Comparison of ENCODE assay signal across 22 mouse cellular contexts in the genomic region with DNA sequence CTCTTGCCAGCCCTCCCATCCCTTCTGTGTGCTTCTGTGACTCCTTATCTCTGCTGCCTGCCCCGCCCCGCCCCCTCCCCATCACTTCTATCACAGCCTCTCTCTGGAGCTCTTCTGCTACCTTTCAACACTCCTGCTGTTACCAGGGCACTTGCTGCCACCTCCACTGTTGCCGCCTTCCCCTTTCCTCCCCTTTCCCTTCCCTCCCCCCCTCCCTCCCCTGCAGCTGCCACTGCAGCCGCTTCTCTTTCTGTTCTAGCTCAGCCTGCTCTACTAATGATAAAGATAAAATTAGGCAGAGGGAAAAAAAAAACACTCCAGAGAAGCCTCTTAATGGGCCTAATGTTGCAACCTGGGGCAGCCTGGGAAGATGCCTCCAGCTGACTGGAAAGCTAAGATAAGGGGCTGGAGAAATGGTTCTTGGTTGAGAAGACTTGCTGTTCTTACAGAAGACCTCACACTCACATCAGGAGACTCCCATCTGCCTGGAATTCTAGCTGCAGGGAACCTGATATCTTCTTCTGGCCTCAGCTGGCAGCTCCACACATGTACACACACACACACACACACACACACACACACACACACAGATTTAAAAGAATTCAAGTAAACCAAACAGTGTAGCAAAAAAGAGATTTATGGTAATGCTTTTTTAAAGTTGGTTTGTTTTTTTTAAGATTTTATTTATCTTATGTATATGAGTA. TPM values are rescaled to one million over a fixed set of nuclear protein-coding genes. Genes with fewer than 3 reads are reported as not detected.
DNase-seq lines count a peak whose midpoint lies in the region; ATAC-seq and TF ChIP-seq lines count a peak whose summit lies in the region.
"Had no signal": no experiment of that assay in that cellular context is flagged by ENCODE, and none has a peak within 500 bp of the region (broad histone marks: within the 10 kb centered on the region; RNA-seq: fewer than 3 reads in every experiment).

No protein-coding gene starts in this region.

- no peak overlapping the region for H3K4me2 ChIP-seq in forebrain, embryonic 12.5 days
- H3K4me2 ChIP-seq in forebrain, embryonic 11.5 days (ENCODE audit: low read depth, low read length, severe bottlenecking): no peak overlapping the region
- no peak overlapping the region for H3K4me2 ChIP-seq in heart, embryonic 16.5 days (ENCODE audit: low read depth, low read length)
- H3K4me2 ChIP-seq in stomach, embryonic 16.5 days (ENCODE audit: low read depth, low read length): no peak overlapping the region
- no peak overlapping the region for H3K4me2 ChIP-seq in stomach, postnatal 0 days (replicated peaks; ENCODE audit: low read depth)
- H3K4me2 ChIP-seq: embryonic facial prominence, embryonic 15.5 days; liver, embryonic 15.5 days; midbrain, embryonic 15.5 days; neural tube, embryonic 12.5 days had no signal

- WGBS in forebrain, embryonic 12.5 days: 9% methylated on average over 4 of the region's 4 CpGs
- WGBS in forebrain, embryonic 11.5 days: 32% methylated on average over 4 of the region's 4 CpGs
- WGBS in heart, embryonic 16.5 days: 8% methylated on average over 4 of the region's 4 CpGs
- WGBS in stomach, embryonic 16.5 days: 23% methylated on average over 4 of the region's 4 CpGs
- 30% methylated on average over 4 of the region's 4 CpGs for WGBS in stomach, postnatal 0 days

- H3K4me3 ChIP-seq in forebrain, embryonic 12.5 days (replicated peaks): no peak overlapping the region
- H3K4me3 ChIP-seq in forebrain, embryonic 11.5 days (ENCODE audit: low read depth, low read length): no peak overlapping the region
- H3K4me3 ChIP-seq in heart, embryonic 16.5 days (ENCODE audit: low read length): no peak overlapping the region
- no peak overlapping the region for H3K4me3 ChIP-seq in stomach, embryonic 16.5 days (replicated peaks; ENCODE audit: low read length)
- H3K4me3 ChIP-seq in stomach, postnatal 0 days (ENCODE audit: low read depth, low read length): no peak overlapping the region
- H3K4me3 ChIP-seq: embryonic facial prominence, embryonic 15.5 days; liver, embryonic 15.5 days; midbrain, embryonic 15.5 days; neural tube, embryonic 12.5 days had no signal

- H3K9ac ChIP-seq in forebrain, embryonic 12.5 days: no peak overlapping the region
- no peak overlapping the region for H3K9ac ChIP-seq in forebrain, embryonic 11.5 days (ENCODE audit: low read length)
- H3K9ac ChIP-seq in heart, embryonic 16.5 days (ENCODE audit: low read length): no peak overlapping the region
- H3K9ac ChIP-seq in stomach, embryonic 16.5 days (ENCODE audit: low read length): no peak overlapping the region
- no peak overlapping the region for H3K9ac ChIP-seq in stomach, postnatal 0 days (ENCODE audit: low read length)
- H3K9ac ChIP-seq: embryonic facial prominence, embryonic 15.5 days; liver, embryonic 15.5 days; midbrain, embryonic 15.5 days; neural tube, embryonic 12.5 days had no signal

- H3K9me3 ChIP-seq in forebrain, embryonic 12.5 days: no peaks in the 10 kb centered on the region
- no peaks in the 10 kb centered on the region for H3K9me3 ChIP-seq in forebrain, embryonic 11.5 days (ENCODE audit: control insufficient read depth, low read length)
- H3K9me3 ChIP-seq in heart, embryonic 16.5 days (replicated peaks; ENCODE audit: control insufficient read depth, low read length): no peaks in the 10 kb centered on the region; the same call in 1 of the 2 replicates
- no peaks in the 10 kb centered on the region for H3K9me3 ChIP-seq in stomach, embryonic 16.5 days (replicated peaks; ENCODE audit: control insufficient read depth, low read length)
- H3K9me3 ChIP-seq in stomach, postnatal 0 days (ENCODE audit: control insufficient read depth, low read length): no peaks in the 10 kb centered on the region
- H3K9me3 ChIP-seq: embryonic facial prominence, embryonic 15.5 days; liver, embryonic 15.5 days; midbrain, embryonic 15.5 days; neural tube, embryonic 12.5 days had no signal

- no peak for ATAC-seq in forebrain, embryonic 12.5 days (ENCODE audit: low FRiP score)
- no peak for ATAC-seq in forebrain, embryonic 11.5 days (replicated peaks; ENCODE audit: low FRiP score)
- peak; percentile 92 for ATAC-seq in heart, embryonic 16.5 days (replicated peaks; ENCODE audit: extremely low read depth, insufficient read depth, low FRiP score)
- no peak for ATAC-seq in stomach, embryonic 16.5 days (ENCODE audit: insufficient read depth, low FRiP score)
- no peak for ATAC-seq in stomach, postnatal 0 days (ENCODE audit: low FRiP score, low TSS enrichment)
- ATAC-seq: intestine, embryonic 16.5 days; midbrain, embryonic 15.5 days had no signal

- no peaks in the 10 kb centered on the region for H3K36me3 ChIP-seq in forebrain, embryonic 12.5 days (replicated peaks)
- H3K36me3 ChIP-seq in forebrain, embryonic 11.5 days (ENCODE audit: control insufficient read depth, insufficient read depth, low read length): no peaks in the 10 kb centered on the region
- H3K36me3 ChIP-seq in heart, embryonic 16.5 days (ENCODE audit: control insufficient read depth, insufficient read depth): no peaks in the 10 kb centered on the region
- no peaks in the 10 kb centered on the region for H3K36me3 ChIP-seq in stomach, embryonic 16.5 days (ENCODE audit: control insufficient read depth, insufficient read depth, low read length)
- no peaks in the 10 kb centered on the region for H3K36me3 ChIP-seq in stomach, postnatal 0 days (ENCODE audit: control insufficient read depth, insufficient read depth, low read length)
- H3K36me3 ChIP-seq: embryonic facial prominence, embryonic 15.5 days; liver, embryonic 15.5 days; midbrain, embryonic 15.5 days; neural tube, embryonic 12.5 days had no signal

- H3K27ac ChIP-seq in forebrain, embryonic 12.5 days: peak overlapping the region; percentile 65
- H3K27ac ChIP-seq in forebrain, embryonic 11.5 days (ENCODE audit: low read depth, low read length): no peak overlapping the region
- peak overlapping the region; percentile 87 for H3K27ac ChIP-seq in heart, embryonic 16.5 days (ENCODE audit: low read length)
- peak overlapping the region; percentile 18; the same call in 1 of the 2 replicates for H3K27ac ChIP-seq in stomach, embryonic 16.5 days (ENCODE audit: low read length)
- H3K27ac ChIP-seq in stomach, postnatal 0 days (replicated peaks): no peak overlapping the region
- H3K27ac ChIP-seq: embryonic facial prominence, embryonic 15.5 days; liver, embryonic 15.5 days; neural tube, embryonic 12.5 days had no signal

- H3K27me3 ChIP-seq in forebrain, embryonic 12.5 days: no peaks in the 10 kb centered on the region
- H3K27me3 ChIP-seq in forebrain, embryonic 11.5 days (ENCODE audit: control insufficient read depth, insufficient read depth, low read length): no peaks in the 10 kb centered on the region
- no peaks in the 10 kb centered on the region for H3K27me3 ChIP-seq in heart, embryonic 16.5 days (ENCODE audit: control insufficient read depth, insufficient read depth, low read length)
- no peaks in the 10 kb centered on the region for H3K27me3 ChIP-seq in stomach, embryonic 16.5 days (ENCODE audit: control insufficient read depth, insufficient read depth, low read length)
- H3K27me3 ChIP-seq in stomach, postnatal 0 days (ENCODE audit: control insufficient read depth, insufficient read depth, low read length): no peaks in the 10 kb centered on the region
- H3K27me3 ChIP-seq: embryonic facial prominence, embryonic 15.5 days; midbrain, embryonic 15.5 days; neural tube, embryonic 12.5 days had no signal

- peaks cover 14% of the 10 kb centered on the region for H3K4me1 ChIP-seq in forebrain, embryonic 12.5 days
- no peaks in the 10 kb centered on the region for H3K4me1 ChIP-seq in forebrain, embryonic 11.5 days (replicated peaks; ENCODE audit: control insufficient read depth, insufficient read depth, low read length)
- H3K4me1 ChIP-seq in heart, embryonic 16.5 days (ENCODE audit: control insufficient read depth, insufficient read depth, low read length): peaks cover 16% of the 10 kb centered on the region
- no peaks in the 10 kb centered on the region for H3K4me1 ChIP-seq in stomach, embryonic 16.5 days (ENCODE audit: control insufficient read depth, insufficient read depth, low read length)
- H3K4me1 ChIP-seq in stomach, postnatal 0 days (replicated peaks; ENCODE audit: control insufficient read depth, insufficient read depth): no peaks in the 10 kb centered on the region
- H3K4me1 ChIP-seq: liver, embryonic 15.5 days; neural tube, embryonic 12.5 days had no signal

- TF ChIP-seq CTCF in stomach, postnatal 0 days (IDR thresholded peaks at IDR 0.05; ENCODE audit: low read depth): no peak

- DNase-seq in forebrain, embryonic 11.5 days (ENCODE audit: low spot score): no peak
- no peak for DNase-seq in heart, postnatal 4 days
- no peak for DNase-seq in stomach, postnatal 0 days (ENCODE audit: low spot score)
- no peak for DNase-seq in spleen, adult 18-20 months
- no peak for DNase-seq in cerebellum, adult 9-10 months
- DNase-seq: adrenal gland, postnatal 10 days; cerebellum, postnatal 36 days; lung, postnatal 36 days; right cerebral cortex, postnatal 4 days; thymus, postnatal 36 days had no signal

- no peak for TF ChIP-seq EP300 in stomach, postnatal 0 days (optimal IDR thresholded peaks at IDR 0.05)

RNA-seq across cellular contexts. Expression of a gene that starts 13.6 kb away (rescaled TPM):
- polyA plus RNA-seq in forebrain, embryonic 12.5 days (2016; fragmentation: Nextera tagmentation; extraction: Ambion mirVana): 9.1 and 10.9 TPM in 2 replicates
- 10.2 and 13.0 TPM in 2 replicates for polyA plus RNA-seq in forebrain, embryonic 11.5 days (2014; fragmentation: Nextera tagmentation; extraction: Ambion mirVana)
- polyA plus RNA-seq in heart, embryonic 16.5 days (2015; fragmentation: Nextera tagmentation; extraction: Ambion mirVana): 47.0 and 48.6 TPM in 2 replicates
- 10 to 100 TPM; 77.2 to 87.1 TPM for total RNA-seq in heart, postnatal 4 days (2021)
- polyA plus RNA-seq in stomach, embryonic 16.5 days (2015; fragmentation: Nextera tagmentation; extraction: Ambion mirVana): 31.0 and 33.4 TPM in 2 replicates
- polyA plus RNA-seq in stomach, postnatal 0 days (2015; fragmentation: Nextera tagmentation; extraction: Ambion mirVana): 49.3 and 63.7 TPM in 2 replicates
- total RNA-seq: granulocyte monocyte progenitor cell, adult 5-6 weeks had no signal

RNA-seq across cellular contexts. Expression of a gene that starts 43.6 kb away (rescaled TPM):
- not detected in 2 replicates for polyA plus RNA-seq in forebrain, embryonic 12.5 days (2016; fragmentation: Nextera tagmentation; extraction: Ambion mirVana)
- not detected in 2 replicates for polyA plus RNA-seq in forebrain, embryonic 11.5 days (2014; fragmentation: Nextera tagmentation; extraction: Ambion mirVana)
- polyA plus RNA-seq in heart, embryonic 16.5 days (2015; fragmentation: Nextera tagmentation; extraction: Ambion mirVana): not detected in 2 replicates
- not detected for total RNA-seq in heart, postnatal 4 days (2021)
- polyA plus RNA-seq in stomach, embryonic 16.5 days (2015; fragmentation: Nextera tagmentation; extraction: Ambion mirVana): 0.12 TPM in 1 of 2 replicates, not detected in the other
- polyA plus RNA-seq in stomach, postnatal 0 days (2015; fragmentation: Nextera tagmentation; extraction: Ambion mirVana): not detected in 2 replicates
- total RNA-seq: adrenal gland, postnatal 10 days; granulocyte monocyte progenitor cell, adult 5-6 weeks; layer of hippocampus, postnatal 14 days; left cerebral cortex, postnatal 25 days had no signal
- polyA plus RNA-seq: embryonic facial prominence, embryonic 15.5 days; intestine, embryonic 16.5 days; liver, embryonic 15.5 days; midbrain, embryonic 15.5 days; neural tube, embryonic 12.5 days; stomach, embryonic 14.5 days had no signal

Comparison
In these comparisons a context has a peak if more than half of its experiments do, and no peak if none do; other contexts are left out.
1. H3K27ac ChIP-seq: peak in forebrain, embryonic 12.5 days (single experiment), heart, embryonic 16.5 days (single experiment) and stomach, embryonic 16.5 days (single experiment); none in forebrain, embryonic 11.5 days (single experiment) and stomach, postnatal 0 days (single experiment).